Mouse (Mus musculus): ENCODE measurements around the gene Dse.

DNA sequence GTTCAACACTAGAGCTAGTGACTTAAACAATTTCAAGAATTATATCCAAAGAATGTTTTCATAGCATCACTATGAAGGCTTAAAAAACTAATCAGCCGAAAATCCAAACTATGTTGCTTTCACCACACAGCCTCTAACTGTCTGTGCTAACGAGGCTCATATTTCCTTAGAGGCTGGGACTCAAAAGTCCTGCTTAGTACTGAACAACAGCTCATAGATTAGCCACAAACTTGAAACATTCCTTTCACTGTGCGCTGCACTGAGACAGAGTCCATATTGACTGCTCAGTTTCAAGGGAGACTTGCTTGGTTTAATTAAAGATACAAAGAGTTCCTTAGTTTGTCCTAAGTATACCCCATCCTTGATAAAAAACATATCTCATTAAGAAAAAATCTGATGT lies 57.7 kb downstream of the Dse start:
- TF ChIP-seq CTCF (IDR thresholded peaks at IDR 0.05; ENCODE audit: low read depth) (no peak), EP300 (IDR thresholded peaks at IDR 0.05; ENCODE audit: low read depth) (no peak)

All from liver, postnatal 0 days (tissue).